Mouse (Mus musculus): Measurements from ENCODE around the gene Armc6. TPM values are rescaled to one million over a fixed set of nuclear protein-coding genes. Genes with fewer than 3 reads are reported as not detected.

Gene Armc6
- polyA plus RNA-seq, 1 experiment from 2014 or later: 25.3 TPM

DNA sequence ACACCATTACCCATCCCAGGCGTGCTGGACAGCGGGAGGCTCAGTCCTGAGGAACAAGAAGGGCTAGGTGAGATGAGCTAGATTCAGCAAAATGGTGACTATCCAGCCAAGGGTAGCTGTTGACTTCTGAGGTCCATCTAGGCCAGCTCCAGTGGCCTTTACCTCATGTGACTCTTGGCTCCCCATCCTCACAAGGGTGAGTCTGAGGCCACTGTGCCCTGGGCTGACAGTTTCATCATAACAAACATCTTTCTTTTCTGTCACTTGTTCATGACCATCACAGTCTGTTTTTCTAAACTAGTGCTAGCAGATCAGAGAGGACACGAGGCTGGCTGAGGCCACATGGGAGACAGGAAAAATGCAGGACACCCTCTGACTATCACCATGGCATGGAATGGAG lies 40.1 kb downstream of the Armc6 start:
- 0 out of 2 replicates have a peak, but pooled peaks cover 3% of the 10 kb centered on the region for H3K4me1 ChIP-seq (ENCODE audit: control insufficient read depth, insufficient read depth, low read length)
- 78% methylated on average over 3 of the region's 3 CpGs for WGBS
- no peak overlapping the region for H3K9ac ChIP-seq (ENCODE audit: low read length)
- H3K4me3 ChIP-seq (replicated peaks; ENCODE audit: low read length): no peak overlapping the region
- no peaks in the 10 kb centered on the region for H3K27me3 ChIP-seq (ENCODE audit: control insufficient read depth, insufficient read depth, low read length)
- H3K27ac ChIP-seq (ENCODE audit: low read length): no peak overlapping the region
- no peak for ATAC-seq (ENCODE audit: insufficient read depth, low FRiP score)
- H3K4me2 ChIP-seq (ENCODE audit: low read depth, low read length): no peak overlapping the region
- no peaks in the 10 kb centered on the region for H3K36me3 ChIP-seq (ENCODE audit: control insufficient read depth, insufficient read depth, low read length)
- H3K9me3 ChIP-seq (replicated peaks; ENCODE audit: control insufficient read depth, low read length): no peaks in the 10 kb centered on the region

- H3K27me3 ChIP-seq (ENCODE audit: control insufficient read depth, insufficient read depth, low read length): no peaks in the 10 kb centered on the region
- ATAC-seq (ENCODE audit: insufficient read depth, low FRiP score): peak; percentile 57; the same call in 1 of the 2 replicates
- no peaks in the 10 kb centered on the region for H3K9me3 ChIP-seq (replicated peaks; ENCODE audit: control insufficient read depth, low read length)
- H3K4me2 ChIP-seq (ENCODE audit: low read depth, low read length): no peak overlapping the region
- H3K36me3 ChIP-seq (ENCODE audit: control insufficient read depth, insufficient read depth, low read length): no peaks in the 10 kb centered on the region
- H3K27ac ChIP-seq (ENCODE audit: low read length): no peak overlapping the region
- no peak overlapping the region for H3K9ac ChIP-seq (ENCODE audit: low read length)
- no peak overlapping the region for H3K4me3 ChIP-seq (replicated peaks; ENCODE audit: low read length)
- 66% methylated on average over 5 of the region's 5 CpGs for WGBS
- H3K4me1 ChIP-seq (ENCODE audit: control insufficient read depth, insufficient read depth, low read length): 0 out of 2 replicates have a peak, but pooled peaks cover 3% of the 10 kb centered on the region
These were observed 41.0 kb downstream of the Armc6 start for GRCm38 (mm10) chr8:70193238-70193637.

GRCm38 (mm10) chr8:70188707-70189106 lies 45.6 kb downstream of the Armc6 start:
- no peaks in the 10 kb centered on the region for H3K27me3 ChIP-seq (ENCODE audit: control insufficient read depth, insufficient read depth, low read length)
- no peak overlapping the region for H3K9ac ChIP-seq (ENCODE audit: low read length)
- no peak overlapping the region for H3K4me2 ChIP-seq (ENCODE audit: low read depth, low read length)
- ATAC-seq (ENCODE audit: insufficient read depth, low FRiP score): peak; percentile 51; the same call in 1 of the 2 replicates
- 54% methylated on average over 7 of the region's 7 CpGs for WGBS
- no peaks in the 10 kb centered on the region for H3K36me3 ChIP-seq (ENCODE audit: control insufficient read depth, insufficient read depth, low read length)
- no peak overlapping the region for H3K27ac ChIP-seq (ENCODE audit: low read length)
- no peaks in the 10 kb centered on the region for H3K9me3 ChIP-seq (replicated peaks; ENCODE audit: control insufficient read depth, low read length)
- H3K4me1 ChIP-seq (ENCODE audit: control insufficient read depth, insufficient read depth, low read length): no peaks in the 10 kb centered on the region
- no peak overlapping the region for H3K4me3 ChIP-seq (replicated peaks; ENCODE audit: low read length)

- H3K4me1 ChIP-seq (ENCODE audit: control insufficient read depth, insufficient read depth, low read length): 0 out of 2 replicates have a peak, but pooled peaks cover 8% of the 10 kb centered on the region
- no peaks in the 10 kb centered on the region for H3K9me3 ChIP-seq (replicated peaks; ENCODE audit: control insufficient read depth, low read length)
- H3K27ac ChIP-seq (ENCODE audit: low read length): no peak overlapping the region
- H3K27me3 ChIP-seq (ENCODE audit: control insufficient read depth, insufficient read depth, low read length): no peaks in the 10 kb centered on the region
- peaks cover 9% of the 10 kb centered on the region; the same call in 1 of the 2 replicates for H3K36me3 ChIP-seq (ENCODE audit: control insufficient read depth, insufficient read depth, low read length)
- H3K9ac ChIP-seq (ENCODE audit: low read length): no peak overlapping the region
- H3K4me2 ChIP-seq (ENCODE audit: low read depth, low read length): no peak overlapping the region
- ATAC-seq (ENCODE audit: insufficient read depth, low FRiP score): no peak
- WGBS: 85% methylated on average over 4 of the region's 4 CpGs
- H3K4me3 ChIP-seq (replicated peaks; ENCODE audit: low read length): no peak overlapping the region
These were observed 51.1 kb downstream of the Armc6 start for GRCm38 (mm10) chr8:70183194-70183593.

- 0 out of 2 replicates have a peak, but pooled peaks cover 8% of the 10 kb centered on the region for H3K4me1 ChIP-seq (ENCODE audit: control insufficient read depth, insufficient read depth, low read length)
- no peak overlapping the region for H3K4me3 ChIP-seq (replicated peaks; ENCODE audit: low read length)
- no peaks in the 10 kb centered on the region for H3K27me3 ChIP-seq (ENCODE audit: control insufficient read depth, insufficient read depth, low read length)
- H3K9me3 ChIP-seq (replicated peaks; ENCODE audit: control insufficient read depth, low read length): no peaks in the 10 kb centered on the region
- no peak for ATAC-seq (ENCODE audit: insufficient read depth, low FRiP score)
- 53% methylated on average over 2 of the region's 2 CpGs for WGBS
- no peak overlapping the region for H3K9ac ChIP-seq (ENCODE audit: low read length)
- no peak overlapping the region for H3K27ac ChIP-seq (ENCODE audit: low read length)
- H3K36me3 ChIP-seq (ENCODE audit: control insufficient read depth, insufficient read depth, low read length): peaks cover 12% of the 10 kb centered on the region; the same call in 1 of the 2 replicates
- no peak overlapping the region for H3K4me2 ChIP-seq (ENCODE audit: low read depth, low read length)
These were observed 52.4 kb downstream of the Armc6 start for GRCm38 (mm10) chr8:70181903-70182252.

DNA sequence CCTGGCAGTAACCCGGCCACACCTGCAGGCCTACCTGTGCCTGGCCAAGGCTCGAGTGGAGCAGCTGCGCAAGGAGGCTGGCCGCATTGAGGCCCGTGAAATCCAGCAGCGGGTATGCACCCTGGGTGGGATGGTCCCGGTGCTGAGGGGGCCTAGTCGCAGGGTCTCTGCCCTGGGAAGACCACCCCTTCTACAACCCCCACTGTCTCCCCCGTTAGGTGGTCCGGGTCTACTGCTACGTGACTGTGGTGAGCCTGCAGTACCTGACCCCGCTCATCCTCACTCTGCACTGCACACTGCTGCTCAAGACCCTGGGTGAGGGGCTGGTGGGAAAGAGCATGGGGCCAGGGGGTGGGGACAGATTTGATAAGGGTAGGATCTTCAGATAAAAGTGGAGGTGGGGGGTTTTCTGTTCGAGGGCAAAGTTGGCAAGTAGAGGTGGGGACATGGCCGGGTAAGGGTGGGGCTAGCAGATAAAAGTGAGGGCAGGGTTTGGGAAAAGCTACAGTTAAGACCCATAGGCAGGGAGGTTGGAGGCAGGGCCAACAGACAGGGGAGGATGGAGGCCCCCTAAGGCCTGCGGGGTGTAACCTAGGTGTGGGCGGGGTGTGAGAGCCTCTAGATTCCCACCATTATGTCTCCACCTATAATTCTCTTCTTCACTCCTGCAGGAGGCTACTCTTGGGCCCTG lies 52.9 kb downstream of the Armc6 start:
- Histone ChIP-seq H3K4me3 (replicated peaks; ENCODE audit: low read length) (no peak overlapping the region), H3K9ac (ENCODE audit: low read length) (no peak overlapping the region), H3K36me3 (ENCODE audit: control insufficient read depth, insufficient read depth, low read length) (peaks cover 12% of the 10 kb centered on the region; the same call in 1 of the 2 replicates), H3K27ac (ENCODE audit: low read length) (no peak overlapping the region), H3K4me1 (ENCODE audit: control insufficient read depth, insufficient read depth, low read length) (0 out of 2 replicates have a peak, but pooled peaks cover 8% of the 10 kb centered on the region), H3K9me3 (replicated peaks; ENCODE audit: control insufficient read depth, low read length) (no peaks in the 10 kb centered on the region), H3K4me2 (ENCODE audit: low read depth, low read length) (no peak overlapping the region), H3K27me3 (ENCODE audit: control insufficient read depth, insufficient read depth, low read length) (no peaks in the 10 kb centered on the region)
- 0 out of 2 replicates have a peak, but pooled peaks have one; percentile 26 for ATAC-seq (ENCODE audit: insufficient read depth, low FRiP score)
- 62% methylated on average over 16 of the region's 16 CpGs for WGBS

GRCm38 (mm10) chr8:70179082-70179481 lies 55.2 kb downstream of the Armc6 start:
- WGBS: 94% methylated on average over 4 of the region's 4 CpGs
- no peak for ATAC-seq (ENCODE audit: insufficient read depth, low FRiP score)

DNA sequence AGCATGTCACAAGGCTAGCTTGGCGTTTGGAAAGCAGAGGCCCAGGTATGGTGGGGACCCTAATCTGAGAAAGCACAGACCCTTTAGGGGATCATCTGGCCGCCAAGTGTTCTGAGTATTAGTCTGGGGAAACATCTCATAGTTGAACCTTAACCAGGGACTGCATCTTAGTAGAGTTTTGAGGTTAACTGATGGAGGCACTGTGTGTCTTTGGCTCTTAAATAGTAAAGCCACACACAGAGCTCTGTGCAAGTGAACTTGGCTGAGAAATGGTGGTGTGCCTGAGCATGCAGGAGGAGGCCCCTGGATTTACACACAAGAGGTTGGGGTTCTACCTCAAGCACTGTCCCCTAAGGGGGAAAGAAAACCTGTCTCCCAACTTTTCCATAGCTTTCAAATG lies 56.0 kb downstream of the Armc6 start:
- no peaks in the 10 kb centered on the region for H3K9me3 ChIP-seq (replicated peaks; ENCODE audit: control insufficient read depth, low read length)
- H3K4me1 ChIP-seq (ENCODE audit: control insufficient read depth, insufficient read depth, low read length): peaks cover 15% of the 10 kb centered on the region
- no peaks in the 10 kb centered on the region for H3K27me3 ChIP-seq (ENCODE audit: control insufficient read depth, insufficient read depth, low read length)
- H3K4me3 ChIP-seq (replicated peaks; ENCODE audit: low read length): no peak overlapping the region
- H3K4me2 ChIP-seq (ENCODE audit: low read depth, low read length): no peak overlapping the region
- H3K36me3 ChIP-seq (ENCODE audit: control insufficient read depth, insufficient read depth, low read length): peaks cover 12% of the 10 kb centered on the region; the same call in 1 of the 2 replicates
- no peak overlapping the region for H3K9ac ChIP-seq (ENCODE audit: low read length)
- no peak for ATAC-seq (ENCODE audit: insufficient read depth, low FRiP score)
- H3K27ac ChIP-seq (ENCODE audit: low read length): no peak overlapping the region
- WGBS: 86% methylated on average over 2 of the region's 2 CpGs

More at GRCm38 (mm10) chr8:70179082-70179481, 55.2 kb downstream of the Armc6 start:
- H3K4me2 ChIP-seq (ENCODE audit: low read depth, low read length): no peak overlapping the region
- H3K27me3 ChIP-seq (ENCODE audit: control insufficient read depth, insufficient read depth, low read length): no peaks in the 10 kb centered on the region
- no peak overlapping the region for H3K9ac ChIP-seq (ENCODE audit: low read length)
- no peak overlapping the region for H3K4me3 ChIP-seq (replicated peaks; ENCODE audit: low read length)
- H3K36me3 ChIP-seq (ENCODE audit: control insufficient read depth, insufficient read depth, low read length): peaks cover 12% of the 10 kb centered on the region; the same call in 1 of the 2 replicates
- no peak overlapping the region for H3K27ac ChIP-seq (ENCODE audit: low read length)
- 0 out of 2 replicates have a peak, but pooled peaks cover 8% of the 10 kb centered on the region for H3K4me1 ChIP-seq (ENCODE audit: control insufficient read depth, insufficient read depth, low read length)
- H3K9me3 ChIP-seq (replicated peaks; ENCODE audit: control insufficient read depth, low read length): no peaks in the 10 kb centered on the region

GRCm38 (mm10) chr8:70174079-70174478 lies 60.2 kb downstream of the Armc6 start:
- no peak overlapping the region for H3K4me2 ChIP-seq (ENCODE audit: low read depth, low read length)
- WGBS: 83% methylated on average over 7 of the region's 7 CpGs
- no peak overlapping the region for H3K27ac ChIP-seq (ENCODE audit: low read length)
- no peaks in the 10 kb centered on the region for H3K27me3 ChIP-seq (ENCODE audit: control insufficient read depth, insufficient read depth, low read length)
- no peaks in the 10 kb centered on the region for H3K9me3 ChIP-seq (replicated peaks; ENCODE audit: control insufficient read depth, low read length)
- H3K4me1 ChIP-seq (ENCODE audit: control insufficient read depth, insufficient read depth, low read length): peaks cover 11% of the 10 kb centered on the region
- no peak overlapping the region for H3K4me3 ChIP-seq (replicated peaks; ENCODE audit: low read length)
- H3K36me3 ChIP-seq (ENCODE audit: control insufficient read depth, insufficient read depth, low read length): 0 out of 2 replicates have a peak, but pooled peaks cover 3% of the 10 kb centered on the region
- ATAC-seq (ENCODE audit: insufficient read depth, low FRiP score): no peak
- no peak overlapping the region for H3K9ac ChIP-seq (ENCODE audit: low read length)
